Mouse (Mus musculus) small intestine, adult 2 months (tissue): ENCODE measurements around the gene Acd.

ENCODE experiments used
- CTCF ChIP-seq: fragments of 200-500 bp; IDR thresholded peaks from 2 replicates; pipeline ENCODE4 v1.5.1; 2012; ENCODE audit warnings: low read depth, mild to moderate bottlenecking, control low read depth, inconsistent platforms, low read length, moderate library complexity, mixed read lengths; ENCODE audit not compliant: insufficient replicate concordance, insufficient read length; ENCODE audit errors: extremely low read depth
- POLR2A ChIP-seq: fragments of 200-500 bp; IDR thresholded peaks from 2 replicates; pipeline ENCODE4 v1.6.1; 2012; ENCODE audit warnings: low read depth, mild to moderate bottlenecking, control low read depth, inconsistent platforms, low read length, moderate library complexity

DNA sequence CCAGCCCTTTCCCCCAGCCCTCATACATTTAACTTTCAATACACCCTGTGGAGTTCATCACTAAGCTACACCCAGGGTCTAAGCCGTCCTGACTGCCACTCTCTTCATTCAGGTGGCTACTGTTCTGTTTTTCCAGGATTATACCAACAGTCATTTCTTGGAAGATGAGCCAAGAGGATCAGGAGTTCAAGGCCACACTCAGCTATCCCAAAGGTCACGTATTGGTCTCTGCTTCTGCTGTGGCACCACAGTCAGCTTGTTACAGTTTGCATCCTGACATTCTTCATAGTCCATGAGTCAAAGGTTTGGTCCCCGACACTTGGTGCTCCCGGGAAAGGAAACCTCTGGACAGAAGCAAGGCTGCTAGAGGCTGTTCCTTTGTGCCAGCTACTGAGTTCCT is 18.7 kb upstream of the Acd start:
- no peak for TF ChIP-seq CTCF
- TF ChIP-seq POLR2A, result no peak
